Mouse (Mus musculus): ENCODE results near the gene Ddi2. TPM values are rescaled to one million over a fixed set of nuclear protein-coding genes. Genes with fewer than 3 reads are reported as not detected.
A peak's percentile ranks its signal among the peaks of the same experiment; 100 is the strongest.

Gene Ddi2
- total RNA-seq, 4 experiments from 2014 or later: 26.1 to 34.6 (median 29.1) TPM

GRCm38 (mm10) chr4:141704625-141705024 lies 18.6 kb downstream of the Ddi2 start:
- peak; percentile 54 for DNase-seq (ENCODE audit: low spot score)

GRCm38 (mm10) chr4:141694719-141695118 lies 28.5 kb downstream of the Ddi2 start:
- DNase-seq (ENCODE audit: low spot score): no peak

- no peak for DNase-seq (ENCODE audit: low spot score)
Observed at GRCm38 (mm10) chr4:141688505-141688904, 34.7 kb downstream of the Ddi2 start.

GRCm38 (mm10) chr4:141686525-141686924 lies 36.7 kb downstream of the Ddi2 start:
- DNase-seq (ENCODE audit: low spot score): no peak

- no peak for DNase-seq (ENCODE audit: low spot score)
Observed at GRCm38 (mm10) chr4:141686093-141686492, 37.1 kb downstream of the Ddi2 start.

- no peak for DNase-seq (ENCODE audit: low spot score)
Observed at GRCm38 (mm10) chr4:141685499-141685898, 37.7 kb downstream of the Ddi2 start, which contains the start of gene Rsc1a1. Rsc1a1 (minus strand) TSS chr4:141685599.

- DNase-seq (ENCODE audit: low spot score): no peak
Observed at GRCm38 (mm10) chr4:141682706-141683230, 40.5 kb downstream of the Ddi2 start.

- peak; percentile 36 for DNase-seq (ENCODE audit: low spot score)
Observed at GRCm38 (mm10) chr4:141681767-141682166, 41.5 kb downstream of the Ddi2 start.

- DNase-seq (ENCODE audit: low spot score): no peak
Observed at GRCm38 (mm10) chr4:141680892-141681291, 42.3 kb downstream of the Ddi2 start.

GRCm38 (mm10) chr4:141679016-141679415 lies 44.2 kb downstream of the Ddi2 start:
- no peak for DNase-seq (ENCODE audit: low spot score)

GRCm38 (mm10) chr4:141676462-141676979 lies 46.7 kb downstream of the Ddi2 start:
- DNase-seq (ENCODE audit: low spot score): no peak

GRCm38 (mm10) chr4:141672325-141672724 lies 50.9 kb downstream of the Ddi2 start:
- DNase-seq (ENCODE audit: low spot score): no peak

GRCm38 (mm10) chr4:141671389-141671788 lies 51.8 kb downstream of the Ddi2 start:
- DNase-seq (ENCODE audit: low spot score): no peak

GRCm38 (mm10) chr4:141669898-141670712 lies 53.1 kb downstream of the Ddi2 start:
- no peak for DNase-seq (ENCODE audit: low spot score)

GRCm38 (mm10) chr4:141664799-141665198 lies 58.4 kb downstream of the Ddi2 start, which contains the start of gene Plekhm2:
Plekhm2 (minus strand) TSS chr4:141664899.
- no peak for DNase-seq (ENCODE audit: low spot score)

- peak; percentile 60 for DNase-seq (ENCODE audit: low spot score)
Observed at GRCm38 (mm10) chr4:141664011-141664745, 59.0 kb downstream of the Ddi2 start.

GRCm38 (mm10) chr4:141663122-141663931 lies 59.9 kb downstream of the Ddi2 start:
- DNase-seq (ENCODE audit: low spot score): no peak

- DNase-seq (ENCODE audit: low spot score): no peak
Observed at GRCm38 (mm10) chr4:141660884-141661283, 62.3 kb downstream of the Ddi2 start.

GRCm38 (mm10) chr4:141659739-141660138 lies 63.5 kb downstream of the Ddi2 start:
- DNase-seq (ENCODE audit: low spot score): no peak

- no peak for DNase-seq (ENCODE audit: low spot score)
Observed at GRCm38 (mm10) chr4:141658846-141659484, 64.3 kb downstream of the Ddi2 start.

- DNase-seq (ENCODE audit: low spot score): no peak
Observed at GRCm38 (mm10) chr4:141656932-141657331, 66.3 kb downstream of the Ddi2 start.

Data from heart, adult 8-10 months (tissue).